Mouse (Mus musculus) testis, adult 2 months (tissue): ENCODE data around the gene Dnajb14. TPM values are rescaled to one million over a fixed set of nuclear protein-coding genes. Genes with fewer than 3 reads are reported as not detected.

Experiments
- H3K27ac ChIP-seq: fragments of 200-500 bp; 2 replicates; pipeline ENCODE4 v1.5.1; 2012; ENCODE audit warnings: low read depth, low read length; ENCODE audit not compliant: control insufficient read depth, insufficient read depth
- H3K27me3 ChIP-seq: fragments of 200-500 bp; 2 replicates; pipeline ENCODE4 v1.6.1; 2012; ENCODE audit warnings: mild to moderate bottlenecking, low read length, moderate library complexity; ENCODE audit not compliant: control insufficient read depth, insufficient read depth
- H3K36me3 ChIP-seq: fragments of 200-500 bp; 2 replicates; pipeline ENCODE4 v1.6.1; 2012; ENCODE audit warnings: mild to moderate bottlenecking, low read length; ENCODE audit not compliant: control insufficient read depth, insufficient read depth
- H3K4me1 ChIP-seq: fragments of 200-500 bp; 2 replicates; pipeline ENCODE4 v1.6.1; 2012; ENCODE audit warnings: low read length; ENCODE audit not compliant: control insufficient read depth, insufficient read depth
- H3K4me3 ChIP-seq: fragments of 200-500 bp; 2 replicates; pipeline ENCODE4 v1.5.1; 2012; ENCODE audit warnings: low read depth, mild to moderate bottlenecking, low read length, moderate library complexity, mixed read lengths; ENCODE audit not compliant: control insufficient read depth
- CTCF ChIP-seq: fragments of 200-500 bp; IDR thresholded peaks from 2 replicates; pipeline ENCODE4 v1.5.1; 2012; ENCODE audit warnings: low read depth, mild to moderate bottlenecking, inconsistent platforms, low read length, moderate library complexity; ENCODE audit not compliant: control insufficient read depth, insufficient read depth, insufficient replicate concordance
- POLR2A ChIP-seq: fragments of 200-500 bp; IDR thresholded peaks from 2 replicates; pipeline ENCODE4 v1.6.1; 2012; ENCODE audit warnings: low read depth, mild to moderate bottlenecking, inconsistent platforms, low read length, moderate library complexity; ENCODE audit not compliant: control insufficient read depth
- polyA plus RNA-seq: library from polyadenylated mRNA; depleted of rRNA; stranded (reverse); fragments of >200 nt; gene quantifications from 2 replicates; pipeline ENCODE4 v1.2.3, GENCODE M21; 2012

Gene Dnajb14
- polyA plus RNA-seq, 1 experiment, result 76.7 TPM

DNA sequence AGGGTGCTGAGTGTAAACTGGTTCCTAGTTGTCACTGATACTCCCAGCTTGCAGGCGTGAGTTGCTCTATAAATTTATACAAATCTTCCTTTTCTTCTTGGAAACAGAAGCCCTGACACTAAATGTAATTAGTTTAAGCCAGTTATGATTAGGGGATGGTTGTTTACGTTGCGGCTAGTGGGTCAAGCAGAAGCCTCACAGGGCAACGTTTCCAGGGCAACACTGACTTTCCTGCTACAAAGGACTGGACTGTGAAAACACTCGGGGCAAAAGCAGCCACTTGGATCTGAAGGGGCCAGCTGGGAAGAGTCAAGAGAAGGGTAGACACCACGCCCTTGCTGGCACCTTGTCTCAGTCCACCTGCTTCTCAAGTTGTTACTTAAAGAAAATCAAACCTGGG is 69.1 kb downstream of the Dnajb14 start:
- no peaks in the 10 kb centered on the region for H3K36me3 ChIP-seq
- no peak overlapping the region for H3K27ac ChIP-seq
- no peaks in the 10 kb centered on the region; the same call in 1 of the 2 replicates for H3K4me1 ChIP-seq
- no peaks in the 10 kb centered on the region for H3K27me3 ChIP-seq
- no peak overlapping the region for H3K4me3 ChIP-seq
- no peak for TF ChIP-seq CTCF
- no peak for TF ChIP-seq POLR2A

DNA sequence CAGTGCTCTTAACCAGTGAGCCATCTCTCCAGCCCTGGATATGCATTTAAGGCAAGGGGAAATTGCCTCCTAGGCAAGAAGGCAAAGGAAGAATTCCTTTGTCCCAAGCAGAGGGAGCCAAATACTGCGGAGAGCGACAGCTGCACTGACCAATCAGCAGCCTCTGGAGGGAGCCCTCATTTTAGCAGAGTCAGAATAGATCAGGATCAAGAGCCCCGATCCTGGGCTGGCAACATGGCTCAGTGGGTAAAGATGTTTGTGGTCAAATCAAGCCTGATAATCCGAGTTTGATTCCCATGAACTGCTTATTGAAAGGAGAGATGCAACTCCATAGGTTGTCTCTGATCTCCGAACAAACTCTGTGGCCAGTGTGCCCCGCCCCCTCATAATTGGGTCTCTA is 71.1 kb downstream of the Dnajb14 start:
- Histone ChIP-seq H3K27ac (no peak overlapping the region), H3K4me3 (no peak overlapping the region), H3K4me1 (no peaks in the 10 kb centered on the region; the same call in 1 of the 2 replicates), H3K27me3 (no peaks in the 10 kb centered on the region), H3K36me3 (no peaks in the 10 kb centered on the region)
- TF ChIP-seq CTCF, result no peak
- no peak for TF ChIP-seq POLR2A

DNA sequence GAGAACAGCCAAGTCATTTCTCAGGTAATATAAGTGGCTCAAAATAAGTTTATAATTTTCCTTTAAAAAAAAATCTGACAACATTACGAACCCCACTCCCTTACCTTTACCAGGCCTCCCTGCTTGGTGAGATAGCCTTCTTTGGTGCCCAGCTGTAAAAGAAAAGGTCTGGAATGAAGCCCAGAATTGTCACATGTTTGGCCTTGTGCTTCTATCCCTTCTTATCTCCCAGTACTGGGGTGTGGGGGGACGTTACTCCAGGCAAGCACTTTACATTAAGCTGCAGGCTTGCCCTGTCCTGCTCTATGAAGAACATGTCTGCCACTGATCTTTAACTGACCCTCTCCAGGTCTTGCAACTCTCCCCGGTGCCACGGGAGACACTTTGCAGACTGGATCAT is 73.3 kb downstream of the Dnajb14 start:
- H3K27ac ChIP-seq, result peak overlapping the region; percentile 68
- no peak for TF ChIP-seq POLR2A
- TF ChIP-seq CTCF, result no peak
- H3K27me3 ChIP-seq, result no peaks in the 10 kb centered on the region
- no peaks in the 10 kb centered on the region for H3K36me3 ChIP-seq
- H3K4me3 ChIP-seq, result no peak overlapping the region
- no peaks in the 10 kb centered on the region; the same call in 1 of the 2 replicates for H3K4me1 ChIP-seq

DNA sequence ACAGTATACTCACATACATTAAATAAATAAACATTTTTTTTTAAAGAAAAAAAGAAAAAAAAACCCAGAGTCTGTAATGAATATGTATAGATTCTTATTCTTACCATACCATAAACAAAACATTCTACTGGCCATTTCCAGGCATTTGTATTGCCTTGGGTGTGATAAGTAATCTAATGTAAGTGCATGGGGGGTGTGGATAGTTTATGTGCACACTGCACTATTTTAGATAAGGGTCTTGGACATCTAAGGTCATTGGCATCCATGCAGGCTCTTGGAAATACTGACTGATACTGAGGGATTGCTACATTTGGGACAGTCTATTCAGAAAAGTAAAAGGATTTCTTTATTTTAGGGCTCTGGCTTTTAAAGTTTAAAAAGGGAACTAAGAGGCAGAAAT is 74.1 kb downstream of the Dnajb14 start:
- TF ChIP-seq CTCF, result no peak
- no peak for TF ChIP-seq POLR2A
- Histone ChIP-seq H3K36me3 (no peaks in the 10 kb centered on the region), H3K27me3 (no peaks in the 10 kb centered on the region), H3K4me1 (no peaks in the 10 kb centered on the region; the same call in 1 of the 2 replicates), H3K27ac (no peak overlapping the region), H3K4me3 (no peak overlapping the region)

DNA sequence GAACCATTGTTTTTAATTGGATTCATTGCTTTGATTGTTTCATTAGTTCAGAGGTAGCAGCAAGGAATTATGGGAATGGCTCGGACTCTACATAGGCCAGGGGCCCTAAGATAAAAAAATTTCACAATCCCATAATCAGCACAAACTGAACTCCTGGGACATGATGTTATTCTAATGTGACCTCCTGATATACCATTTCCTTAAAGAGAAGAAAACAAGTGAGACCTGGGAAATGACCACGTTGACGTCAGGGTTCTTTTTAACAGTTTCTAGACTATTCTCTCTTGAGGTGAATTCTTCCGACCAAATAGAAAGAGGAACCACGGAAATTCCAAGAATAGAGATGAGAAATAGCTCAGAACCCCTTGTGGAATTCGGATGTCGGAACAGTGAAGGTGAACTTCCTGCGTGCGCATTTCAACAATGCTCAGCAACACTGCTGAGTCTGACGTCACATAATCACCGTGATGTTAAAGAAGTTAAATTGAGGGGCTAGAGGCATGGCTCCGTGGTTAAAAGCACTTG is 74.7 kb downstream of the Dnajb14 start:
- Histone ChIP-seq H3K27me3 (no peaks in the 10 kb centered on the region), H3K36me3 (no peaks in the 10 kb centered on the region), H3K4me1 (no peaks in the 10 kb centered on the region; the same call in 1 of the 2 replicates), H3K27ac (peak overlapping the region; percentile 25), H3K4me3 (no peak overlapping the region)
- TF ChIP-seq CTCF (no peak), POLR2A (no peak)

DNA sequence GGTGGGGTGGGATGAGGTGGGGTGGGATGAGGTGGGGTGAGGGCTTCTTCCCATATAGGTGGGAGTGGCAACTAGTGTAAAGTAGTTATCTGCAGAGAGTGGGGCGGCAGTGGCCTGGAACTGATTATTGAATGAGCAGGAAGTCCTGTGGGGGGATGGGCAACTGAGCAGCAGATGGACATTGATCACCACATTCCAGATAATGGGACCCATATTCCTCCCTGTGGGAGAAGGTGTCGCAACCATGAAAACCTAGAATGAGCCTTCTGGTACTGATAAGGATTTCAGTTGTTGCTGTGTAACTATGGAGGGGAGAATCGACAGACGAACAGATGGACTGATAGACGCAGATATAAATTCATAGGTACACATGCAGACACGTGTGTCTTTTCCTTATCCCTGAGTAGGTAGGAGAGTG is 76.3 kb downstream of the Dnajb14 start:
- Histone ChIP-seq H3K4me1 (no peaks in the 10 kb centered on the region; the same call in 1 of the 2 replicates), H3K27me3 (no peaks in the 10 kb centered on the region), H3K27ac (no peak overlapping the region), H3K36me3 (no peaks in the 10 kb centered on the region), H3K4me3 (no peak overlapping the region)
- TF ChIP-seq CTCF (no peak), POLR2A (no peak)

DNA sequence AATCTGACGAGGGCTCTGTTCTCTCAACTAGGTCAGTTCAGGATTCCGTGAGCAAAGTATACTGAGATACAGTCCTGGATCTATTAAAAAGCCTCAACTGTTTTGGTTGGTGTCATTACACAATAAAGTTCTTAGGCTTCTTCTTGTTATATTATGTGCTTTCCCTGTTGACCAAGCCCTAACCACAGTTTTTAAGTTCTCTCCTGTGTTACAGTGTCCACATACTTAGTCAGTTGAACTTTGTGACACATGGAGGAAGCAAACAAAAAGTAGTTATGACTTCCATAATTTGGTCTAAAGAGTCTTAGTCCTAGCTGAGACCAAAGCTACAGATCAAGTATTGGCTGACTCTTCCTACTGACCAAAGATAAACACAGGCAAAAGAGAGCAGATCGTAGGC is 79.4 kb downstream of the Dnajb14 start:
- no peak overlapping the region for H3K27ac ChIP-seq
- H3K4me3 ChIP-seq, result no peak overlapping the region
- TF ChIP-seq POLR2A (no peak), CTCF (no peak)
- no peaks in the 10 kb centered on the region for H3K4me1 ChIP-seq
- no peaks in the 10 kb centered on the region for H3K27me3 ChIP-seq
- no peaks in the 10 kb centered on the region for H3K36me3 ChIP-seq
